Mouse (Mus musculus): ENCODE measurements around the gene Msh6. TPM values are rescaled to one million over a fixed set of nuclear protein-coding genes. Genes with fewer than 3 reads are reported as not detected.
A peak's percentile ranks its signal among the peaks of the same experiment; 100 is the strongest.
"Not testable (repeated sequence)": the region's sequence is repeated elsewhere in the genome, so short reads cannot be mapped to it uniquely, and the experiment has no call there.

Msh6 gene
- total RNA-seq (2021): 1 to 10 TPM; 4.0 to 4.9 TPM
- long read RNA-seq, experiment 1, full-length matches to known transcripts: 11 of 14 reads
- long read RNA-seq, experiment 1, partial matches to known transcripts: 2 of 14 reads
- long read RNA-seq, experiment 1, other reads (novel, unspliced or antisense): 1 of 14 reads
- long read RNA-seq, experiment 2, full-length matches to known transcripts: 6 of 6 reads
- long read RNA-seq, experiment 2, partial matches to known transcripts: 0 of 6 reads
- long read RNA-seq, experiment 2, other reads (novel, unspliced or antisense): 0 of 6 reads

DNA sequence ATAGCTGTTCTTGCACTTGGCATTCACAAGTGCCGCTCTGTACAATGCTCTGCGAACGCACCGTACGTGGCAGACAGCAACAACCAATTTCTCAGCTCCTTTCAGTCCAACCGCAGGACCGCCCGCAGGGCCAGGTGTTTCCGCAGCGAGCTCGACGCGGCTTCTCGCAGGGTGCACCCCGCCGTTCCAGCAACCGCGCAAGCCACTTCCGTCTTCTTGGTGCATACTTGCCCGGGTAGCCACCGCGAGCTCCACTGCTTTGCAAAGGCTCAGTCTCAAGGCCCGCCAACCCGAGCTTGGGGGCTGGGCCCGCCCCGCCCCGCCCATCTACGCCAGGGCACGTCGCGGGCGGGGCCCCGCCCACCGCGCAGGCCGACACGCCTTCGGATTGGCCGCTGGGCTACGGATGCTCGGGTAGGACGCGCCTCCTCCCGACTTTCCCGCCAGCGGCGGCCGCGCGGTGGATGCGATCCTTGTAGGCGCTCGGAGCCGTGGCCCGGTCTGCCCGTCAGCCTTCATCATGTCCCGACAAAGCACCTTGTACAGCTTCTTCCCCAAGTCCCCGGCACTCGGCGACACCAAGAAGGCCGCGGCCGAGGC, at the start of gene Msh6:
Gene Msh6 (plus strand): TSS at position 434 of the 600 bp plus-strand sequence.
- Histone ChIP-seq H3K4me3 (peak within 1 kb of the TSS; percentile 99), H3K27ac (peak within 1 kb of the TSS; percentile 89)
- TF ChIP-seq CTCF (IDR thresholded peaks at IDR 0.05): no peak
- intact Hi-C loops (cut with DNase I): no loop called here
- peak; percentile 93 for DNase-seq

DNA sequence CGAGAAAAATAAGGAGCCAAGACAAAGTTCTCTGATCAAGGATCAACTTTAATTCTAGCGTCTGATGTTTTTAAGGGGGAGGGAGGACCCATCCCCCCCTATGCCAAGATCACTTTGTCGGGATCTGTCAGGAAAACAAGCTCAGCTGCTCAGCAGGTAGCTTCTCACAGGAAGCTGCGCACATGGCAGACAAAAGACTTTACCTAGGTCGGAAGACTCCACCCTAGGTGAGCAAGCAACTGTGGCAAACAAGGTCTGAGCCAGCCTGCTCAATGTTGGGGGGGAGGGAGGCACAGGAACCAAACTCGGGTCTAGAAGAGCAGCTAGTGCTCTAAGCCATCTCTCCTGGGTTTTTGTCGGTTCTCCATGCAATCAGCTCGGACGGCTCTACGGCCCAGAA, 40.5 kb upstream of the Msh6 start:
- DNase-seq: no peak
- TF ChIP-seq CTCF (IDR thresholded peaks at IDR 0.05): no peak
- Histone ChIP-seq H3K27ac (no peak overlapping the region), H3K4me3 (no peak overlapping the region)
- intact Hi-C loops (cut with DNase I): no loop called here

DNA sequence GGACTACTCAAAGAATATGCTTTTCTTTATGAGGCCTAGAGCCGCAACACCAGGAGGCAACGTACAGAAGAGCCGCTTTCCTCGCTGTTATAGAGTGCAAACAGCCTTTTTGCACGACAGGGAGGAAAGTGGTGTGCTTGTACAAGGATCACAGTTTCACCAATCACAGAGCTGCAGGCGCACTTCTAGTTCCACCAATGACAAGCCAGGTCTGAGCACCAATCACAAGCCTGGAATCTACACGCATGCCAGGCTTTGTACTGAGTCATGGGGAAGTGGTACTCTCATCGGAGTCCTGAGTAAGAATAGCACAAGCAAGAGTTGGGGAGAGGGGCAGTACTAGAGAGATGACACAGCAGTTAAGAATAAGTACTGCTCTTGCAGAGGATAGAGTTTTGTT, 40.1 kb upstream of the Msh6 start:
- DNase-seq: no peak
- intact Hi-C loops (cut with DNase I): no loop called here
- no peak for TF ChIP-seq CTCF (IDR thresholded peaks at IDR 0.05)
- Histone ChIP-seq H3K27ac (no peak overlapping the region), H3K4me3 (no peak overlapping the region)

DNA sequence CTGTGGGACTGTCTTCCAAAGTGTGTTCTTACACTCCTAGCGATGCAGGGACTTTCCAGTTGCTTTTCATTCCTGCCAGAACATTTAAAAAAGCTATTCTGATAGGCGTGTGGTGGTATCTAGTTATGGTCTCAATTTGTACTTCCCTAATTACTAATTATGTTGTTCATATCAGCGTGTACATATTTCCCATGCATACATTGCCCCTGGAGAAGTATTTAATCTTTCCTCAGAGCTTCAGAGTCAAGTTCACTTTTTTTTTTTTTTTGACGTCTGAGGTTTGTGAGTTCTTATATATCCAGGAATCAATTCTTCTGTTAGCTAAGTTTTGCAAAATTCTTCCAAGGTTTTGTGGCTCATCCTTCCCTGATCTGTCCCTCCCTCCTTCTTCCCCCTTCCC, 38.7 kb upstream of the Msh6 start:
- intact Hi-C loops (cut with DNase I): no loop called here
- no peak for DNase-seq
- Histone ChIP-seq H3K27ac (no peak overlapping the region), H3K4me3 (no peak overlapping the region)
- TF ChIP-seq CTCF (IDR thresholded peaks at IDR 0.05): no peak

DNA sequence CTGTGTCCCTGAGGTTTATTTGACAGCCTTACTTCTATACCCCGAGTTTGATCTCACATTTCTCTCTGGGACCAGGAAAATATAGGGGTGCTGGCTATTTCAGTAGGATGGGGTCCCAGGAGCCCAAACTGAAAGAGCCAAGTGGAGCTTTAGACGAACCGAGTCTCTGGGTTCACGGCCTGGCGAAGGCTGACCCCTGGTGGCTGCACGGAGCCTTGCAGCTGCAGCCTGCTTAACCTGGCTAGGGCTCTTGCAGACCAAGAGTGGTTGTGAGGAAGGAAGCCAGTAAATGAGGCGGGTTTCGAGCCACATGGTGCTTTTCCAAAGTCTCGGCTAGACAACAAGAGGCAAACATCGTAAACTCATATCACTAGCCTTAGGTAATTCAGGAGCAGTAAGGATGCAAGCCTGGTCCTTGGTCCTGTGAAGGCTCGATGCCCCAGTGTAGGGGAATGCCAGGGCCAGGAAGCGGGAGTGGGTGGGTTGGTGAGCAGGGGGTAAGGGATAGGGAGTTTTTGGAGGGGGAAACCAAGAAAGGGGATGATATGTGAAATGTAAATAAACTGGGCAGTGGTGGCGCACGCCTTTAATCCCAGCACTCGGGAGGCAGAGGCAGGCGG, 25.8 kb upstream of the Msh6 start:
- no peak overlapping the region for H3K4me3 ChIP-seq
- intact Hi-C loops (cut with DNase I): loop anchor here (1.0 to 5.0 kb wide), 2 partner anchors 257 to 347 kb away; no protein-coding TSS in a partner anchor
- peak; percentile 72 for DNase-seq
- H3K27ac ChIP-seq: no peak overlapping the region
- TF ChIP-seq CTCF (IDR thresholded peaks at IDR 0.05): no peak; the same call in 1 of the 2 replicates

DNA sequence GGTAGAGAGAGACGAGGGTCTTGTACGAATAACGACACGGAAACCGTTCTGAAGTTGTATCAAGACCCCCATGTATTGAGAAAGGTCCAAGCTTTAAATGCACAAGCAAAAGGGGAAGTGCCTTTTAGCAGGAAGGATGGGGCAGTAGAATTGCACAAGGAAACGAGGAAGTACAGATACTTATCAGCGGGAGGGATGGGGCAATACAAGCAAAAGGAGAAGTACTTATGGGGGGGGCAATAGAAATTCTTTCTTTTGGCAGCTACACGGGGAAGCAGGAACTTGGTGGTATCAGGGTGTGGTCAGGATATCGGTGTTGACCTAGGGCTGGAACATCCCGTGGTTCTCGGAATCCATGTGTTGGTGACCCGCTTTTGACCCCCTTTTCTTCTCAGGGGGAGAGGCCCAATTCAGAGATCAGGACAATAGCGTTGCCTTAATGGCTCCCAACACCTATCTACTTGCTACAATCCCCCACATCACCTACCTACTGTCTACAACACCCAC, 20.2 kb upstream of the Msh6 start:
- H3K4me3 ChIP-seq; intact Hi-C loops (cut with DNase I); H3K27ac ChIP-seq; DNase-seq: not testable (repeated sequence)

DNA sequence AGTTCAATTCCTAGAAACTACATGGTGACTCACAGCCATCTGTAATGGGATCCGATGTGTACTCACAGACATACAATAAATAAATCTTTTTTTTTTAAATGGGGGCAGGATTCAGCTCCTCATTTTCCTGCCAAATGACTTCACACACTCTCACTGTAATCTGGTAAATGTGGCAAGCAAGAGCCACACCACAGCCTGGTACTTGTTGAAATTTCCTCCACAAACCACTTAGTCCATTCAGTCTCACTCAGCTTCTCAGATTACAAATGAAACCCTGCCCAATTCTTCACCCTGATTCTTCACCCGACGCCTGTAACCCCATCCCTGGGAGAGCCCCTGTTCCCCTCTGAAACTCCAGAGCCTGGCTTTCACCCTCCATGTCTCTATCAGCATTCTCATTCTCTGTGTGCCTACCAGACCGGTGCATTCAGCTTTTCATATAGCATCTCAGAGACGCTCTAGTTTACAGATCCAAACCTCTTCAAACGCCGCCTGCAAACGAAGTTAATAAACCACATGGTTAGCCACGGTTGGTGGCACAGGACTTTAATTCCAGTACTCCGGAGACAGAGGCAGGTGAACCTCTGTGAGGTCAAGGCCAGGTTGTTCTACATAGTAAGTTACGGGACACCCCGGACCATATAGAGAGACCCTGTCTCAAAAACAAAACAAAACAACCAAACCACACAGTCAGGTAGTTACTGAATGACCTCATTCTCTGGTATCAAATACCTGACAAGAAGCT, 17.6 kb upstream of the Msh6 start:
- no peak for DNase-seq
- no peak overlapping the region for H3K27ac ChIP-seq
- intact Hi-C loops (cut with DNase I): no loop called here
- H3K4me3 ChIP-seq: no peak overlapping the region
- no peak for TF ChIP-seq CTCF (IDR thresholded peaks at IDR 0.05)

DNA sequence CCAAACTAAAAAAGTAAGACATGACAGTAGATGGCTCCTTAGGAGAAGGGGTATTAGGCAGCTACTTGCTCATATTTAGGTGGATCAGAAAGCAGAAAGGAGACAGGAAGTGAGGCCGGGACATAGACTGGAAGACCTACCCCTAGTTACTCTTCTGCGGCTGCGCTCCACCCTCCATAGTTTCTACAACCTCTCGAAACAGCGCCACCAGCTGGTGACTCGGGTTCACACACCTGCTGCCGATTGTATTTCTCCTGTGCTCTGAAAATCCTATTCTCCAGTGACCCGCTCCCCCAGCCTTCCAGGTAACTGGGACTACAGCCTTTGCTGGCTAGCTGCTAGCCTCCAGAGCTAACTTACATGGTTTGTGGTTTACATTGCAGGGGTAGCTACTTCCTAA, 16.6 kb upstream of the Msh6 start:
- intact Hi-C loops (cut with DNase I): no loop called here
- no peak for DNase-seq
- no peak overlapping the region for H3K27ac ChIP-seq
- peak; percentile 26 for TF ChIP-seq CTCF (IDR thresholded peaks at IDR 0.05)
- no peak overlapping the region for H3K4me3 ChIP-seq

DNA sequence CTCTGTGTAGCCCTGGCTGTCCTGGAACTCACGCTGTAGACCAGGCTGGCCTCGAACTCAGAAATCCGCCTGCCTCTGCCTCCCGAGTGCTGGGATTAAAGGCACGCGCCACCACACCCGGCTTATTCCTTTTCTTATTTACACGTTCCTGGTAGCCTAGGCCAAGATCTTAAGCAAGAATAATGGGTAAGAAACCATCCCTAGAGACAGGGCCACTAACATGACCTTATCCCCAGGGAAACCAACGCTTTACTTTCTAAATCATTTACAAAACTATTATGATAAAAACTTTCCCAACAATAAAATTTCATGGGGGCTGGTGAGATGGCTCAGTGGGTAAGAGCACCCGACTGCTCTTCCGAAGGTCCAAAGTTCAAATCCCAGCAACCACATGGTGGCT, 15.5 kb upstream of the Msh6 start:
- H3K27ac ChIP-seq; H3K4me3 ChIP-seq; intact Hi-C loops (cut with DNase I); DNase-seq: not testable (repeated sequence)

DNA sequence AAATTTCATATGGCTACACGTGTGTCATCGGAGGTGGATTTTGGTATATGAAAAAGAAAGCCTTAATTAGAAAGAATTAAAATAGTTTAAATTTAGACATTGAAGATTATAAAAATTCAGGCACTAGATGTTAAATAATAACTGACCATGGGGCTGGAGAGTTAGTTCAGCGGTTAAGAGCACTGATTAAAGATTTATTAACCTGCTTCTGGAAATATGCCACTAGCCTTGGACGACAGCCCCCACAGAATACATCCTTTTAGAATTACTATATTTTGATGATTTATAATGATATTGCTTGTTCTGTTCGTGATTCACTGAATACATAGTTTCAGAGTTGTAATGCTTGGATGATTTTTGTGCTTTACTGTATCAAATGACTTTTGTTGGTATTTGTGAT, 14.9 kb upstream of the Msh6 start:
- H3K27ac ChIP-seq; DNase-seq; H3K4me3 ChIP-seq; intact Hi-C loops (cut with DNase I): not testable (repeated sequence)

DNA sequence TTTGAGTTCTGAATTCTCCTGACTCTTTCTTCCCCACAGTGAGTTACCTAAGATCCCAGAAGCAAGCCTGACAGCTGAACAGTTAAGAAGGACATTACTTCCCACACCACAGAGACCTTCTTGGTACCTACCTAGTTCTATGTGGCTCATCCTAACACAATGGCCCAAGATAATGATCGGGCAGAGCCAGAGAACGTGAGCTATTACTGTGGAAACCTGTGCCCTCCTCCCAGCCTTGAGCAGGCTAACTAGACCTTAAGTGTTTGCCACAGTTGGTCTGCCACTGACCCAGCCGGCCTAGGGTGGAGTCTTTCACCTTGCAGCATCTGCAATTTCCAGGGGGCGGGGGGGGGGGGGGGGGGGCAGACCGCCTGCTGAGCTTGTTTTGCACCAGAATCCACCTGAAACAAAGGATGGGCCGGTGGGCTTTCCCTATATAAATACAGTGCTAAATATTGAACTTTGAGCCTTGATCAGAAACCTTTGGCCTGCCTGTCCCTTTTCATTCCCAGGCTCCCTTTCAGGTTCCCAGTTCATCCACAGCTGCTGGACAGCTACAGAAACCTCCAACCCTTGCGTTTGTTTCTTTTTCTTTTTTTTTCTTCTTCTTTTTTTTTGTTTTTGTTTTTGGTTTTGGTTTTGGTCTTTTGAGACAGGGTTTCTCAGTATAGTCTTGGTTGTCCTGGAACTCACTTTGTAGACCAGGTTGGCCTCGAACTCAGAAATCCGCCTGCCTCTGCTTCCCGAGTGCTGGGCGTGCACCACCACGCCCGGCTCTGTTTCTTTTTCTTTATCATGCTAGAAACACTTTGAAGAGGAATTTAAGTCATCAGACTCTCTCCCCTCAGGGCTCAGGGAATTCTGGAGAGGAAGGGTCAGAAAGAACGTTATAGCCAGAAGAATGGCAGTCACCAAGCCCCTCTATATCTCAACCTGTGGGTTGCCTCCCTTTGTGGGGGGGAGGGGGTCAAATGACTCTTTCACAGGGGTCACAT, 11.5 kb upstream of the Msh6 start:
- no peak for DNase-seq
- no peak overlapping the region for H3K27ac ChIP-seq
- no peak overlapping the region for H3K4me3 ChIP-seq
- no peak for TF ChIP-seq CTCF (IDR thresholded peaks at IDR 0.05)
- intact Hi-C loops (cut with DNase I): no loop called here

DNA sequence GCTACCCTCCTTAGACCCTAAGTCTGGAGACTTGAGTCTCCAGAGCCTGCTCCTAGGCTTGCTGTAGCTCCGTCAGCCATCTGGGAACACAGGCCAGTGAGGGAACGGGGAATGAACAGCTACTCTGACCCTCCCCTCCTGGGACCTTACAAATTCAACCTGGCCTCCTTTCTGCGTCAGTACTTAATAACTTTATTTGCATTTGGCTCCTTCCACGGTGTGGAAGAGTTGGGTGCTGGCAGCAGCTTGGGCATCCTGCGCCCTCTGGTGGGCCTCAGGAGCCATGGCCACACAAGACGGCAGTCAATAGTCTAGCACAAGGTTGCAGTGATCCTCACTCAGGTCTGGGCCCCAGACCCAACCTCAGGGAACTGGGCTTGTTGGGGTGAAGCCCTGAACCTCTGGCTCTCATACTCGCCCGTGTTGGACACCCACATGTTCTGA, 6.4 kb upstream of the Msh6 start:
- H3K27ac ChIP-seq; intact Hi-C loops (cut with DNase I); H3K4me3 ChIP-seq; DNase-seq: not testable (repeated sequence)

DNA sequence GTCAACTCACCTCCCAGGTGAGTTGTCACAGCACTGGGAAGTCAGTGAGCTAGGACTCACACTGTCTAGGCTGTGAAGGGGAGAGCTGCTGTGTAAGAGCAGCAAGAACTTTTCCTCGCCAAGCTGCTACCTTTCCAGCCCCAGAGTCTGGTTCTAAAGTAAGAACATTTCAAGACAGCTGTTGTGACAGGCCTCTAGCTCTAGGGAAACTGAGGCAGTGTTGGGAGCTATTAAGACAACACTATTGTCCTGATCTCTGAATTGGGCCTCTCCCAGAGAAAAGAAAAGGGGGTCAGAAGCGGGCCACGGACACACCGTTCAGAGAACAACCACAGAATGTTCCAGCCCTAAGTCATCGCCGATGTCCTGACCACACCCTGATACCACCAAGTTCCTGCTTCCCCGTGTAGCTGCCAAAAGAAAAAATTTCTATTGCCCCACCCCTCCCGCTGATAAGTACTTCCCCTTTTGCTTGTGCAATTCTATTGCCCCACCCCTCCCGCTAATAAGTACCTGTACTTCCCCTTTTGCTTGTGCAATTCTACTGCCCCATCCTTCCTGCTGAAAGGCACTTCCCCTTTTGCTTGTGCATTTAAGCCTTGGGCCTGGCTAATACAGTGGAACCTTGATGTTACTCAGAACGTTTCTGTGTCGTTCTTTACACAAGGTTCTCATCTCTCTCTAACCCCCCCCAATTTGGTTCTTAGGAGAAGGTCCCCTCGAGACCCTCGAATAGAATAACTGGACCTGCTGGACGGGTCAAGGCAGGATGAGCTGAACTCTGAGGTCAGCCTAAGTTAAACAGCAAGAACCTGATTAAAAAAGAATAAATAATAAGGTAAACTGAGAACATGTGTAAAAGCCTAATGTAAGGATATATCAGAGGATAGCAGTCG, 2.9 kb upstream of the Msh6 start:
- intact Hi-C loops (cut with DNase I); H3K4me3 ChIP-seq; H3K27ac ChIP-seq; DNase-seq: not testable (repeated sequence)
